Mouse (Mus musculus) liver, adult 2 months (tissue): ENCODE data around the gene Bckdhb. TPM values are rescaled to one million over a fixed set of nuclear protein-coding genes. Genes with fewer than 3 reads are reported as not detected.

Experiments
- DNase-seq: peaks from one replicate; pipeline ENCODE4 v3.0.0-alpha.2; 2011; ENCODE audit warnings: low read depth, low spot score; ENCODE audit errors: extremely low read depth
- H3K27ac ChIP-seq: fragments of 200-500 bp; replicated peaks from 2 replicates; pipeline ENCODE4 v1.5.1; 2012; ENCODE audit warnings: low read depth, mild to moderate bottlenecking, control low read depth, inconsistent platforms, low read length; ENCODE audit not compliant: insufficient read depth
- H3K27me3 ChIP-seq: fragments of 200-500 bp; 2 replicates; pipeline ENCODE4 v1.6.1; 2012; ENCODE audit warnings: mild to moderate bottlenecking, moderate library complexity, low read length, inconsistent platforms; ENCODE audit not compliant: control insufficient read depth, insufficient read depth
- H3K36me3 ChIP-seq: fragments of 200-500 bp; 2 replicates; pipeline ENCODE4 v1.6.1; 2012; ENCODE audit warnings: low read length, inconsistent platforms; ENCODE audit not compliant: control insufficient read depth, insufficient read depth
- H3K4me1 ChIP-seq: fragments of 200-500 bp; 2 replicates; pipeline ENCODE4 v1.6.1; 2011; ENCODE audit warnings: low read length; ENCODE audit not compliant: control insufficient read depth, insufficient read depth
- H3K4me3 ChIP-seq: fragments of 200-500 bp; 2 replicates; pipeline ENCODE4 v1.5.1; 2011; ENCODE audit warnings: low read depth, mild to moderate bottlenecking, control low read depth, low read length, moderate library complexity; ENCODE audit not compliant: insufficient read depth
- H3K79me2 ChIP-seq: fragments of 200-500 bp; 2 replicates; pipeline ENCODE4 v1.6.1; 2012; ENCODE audit warnings: inconsistent platforms, mild to moderate bottlenecking, low read length, moderate library complexity; ENCODE audit not compliant: control insufficient read depth, insufficient read depth
- H3K9ac ChIP-seq: fragments of 200-500 bp; 2 replicates; pipeline ENCODE4 v1.6.1; 2012; ENCODE audit warnings: low read depth, mild to moderate bottlenecking, control low read depth, inconsistent platforms, low read length
- CTCF ChIP-seq: fragments of 200-500 bp; IDR thresholded peaks from 2 replicates; pipeline ENCODE4 v1.5.1; 2011; ENCODE audit warnings: low read depth, low read length, control low read depth
- POLR2A ChIP-seq: fragments of 200-500 bp; IDR thresholded peaks from 2 replicates; pipeline ENCODE4 v1.6.1; 2011; ENCODE audit warnings: low read length, control low read depth; ENCODE audit not compliant: insufficient read depth; ENCODE audit errors: extremely low read depth
- WGBS: fragments of 180-500 bp; shearing (Covaris S2); methylation state at CpG from one replicate; pipeline ENCODE4 v1.1.7; 2018; 5-methylcytosine and 5-hydroxymethylcytosine counted together
- polyA plus RNA-seq: library from polyadenylated mRNA; depleted of rRNA; stranded (reverse); fragments of >200 nt; gene quantifications from 2 replicates; pipeline ENCODE4 v1.2.3, GENCODE M21; 2012
- total RNA-seq: library from RNA; depleted of rRNA; stranded (reverse); fragments of >200 nt; gene quantifications from 2 replicates; pipeline ENCODE4 v1.2.3, GENCODE M21; 2014

Bckdhb gene
- total and polyA plus RNA-seq, 2 experiments: 76.8 to 99.6 TPM

DNA sequence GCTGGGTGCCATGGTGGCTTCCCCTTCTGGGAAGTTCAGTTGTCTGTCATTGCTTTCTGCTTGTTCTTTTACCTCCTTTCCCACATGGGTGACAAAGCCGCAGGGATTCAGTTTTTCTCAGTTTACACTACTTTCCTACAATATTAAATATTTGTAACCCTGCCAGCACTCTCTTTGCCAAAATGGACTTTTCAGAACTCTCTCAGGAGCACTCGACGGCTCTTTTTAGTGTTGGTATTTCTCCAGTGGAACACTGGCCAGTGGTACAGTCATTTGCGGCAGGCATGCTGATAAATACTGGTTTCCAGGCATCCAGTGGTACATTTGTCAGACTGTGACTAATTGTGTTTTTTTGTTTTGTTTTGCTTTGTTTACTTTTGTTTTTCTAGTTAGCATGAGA, 139.2 kb downstream of the Bckdhb start:
- TF ChIP-seq POLR2A: no peak
- no peak for TF ChIP-seq CTCF
- no peaks in the 10 kb centered on the region for H3K27me3 ChIP-seq
- no peak overlapping the region for H3K27ac ChIP-seq
- WGBS: 46% methylated on average over 4 of the region's 4 CpGs
- H3K4me1 ChIP-seq: no peaks in the 10 kb centered on the region
- H3K36me3 ChIP-seq: peaks cover 2% of the 10 kb centered on the region; the same call in 1 of the 2 replicates
- H3K9ac ChIP-seq: no peak overlapping the region
- no peak overlapping the region for H3K4me3 ChIP-seq
- DNase-seq: no peak
- no peaks in the 10 kb centered on the region; the same call in 1 of the 2 replicates for H3K79me2 ChIP-seq

DNA sequence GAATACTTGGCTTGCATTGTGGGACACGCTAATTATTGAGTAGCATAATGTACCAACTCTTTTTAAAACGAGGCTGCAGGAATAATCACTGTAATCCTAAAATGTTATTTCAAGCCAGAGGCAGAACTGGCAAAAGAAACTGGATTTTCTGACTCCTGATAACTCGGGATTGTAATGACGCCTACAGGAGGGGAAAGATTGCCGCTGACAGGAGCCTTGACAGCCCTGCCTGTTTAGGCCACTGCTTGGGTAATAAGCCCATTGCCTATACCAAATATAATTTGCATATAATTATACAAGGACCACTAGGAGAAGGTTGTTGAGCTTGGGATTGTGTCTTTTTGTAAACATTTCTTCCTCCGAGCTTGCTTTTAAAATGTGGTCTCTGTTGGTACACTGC, 145.3 kb downstream of the Bckdhb start:
- Histone ChIP-seq H3K27ac (no peak overlapping the region), H3K9ac (no peak overlapping the region), H3K27me3 (no peaks in the 10 kb centered on the region), H3K79me2 (no peaks in the 10 kb centered on the region; the same call in 1 of the 2 replicates), H3K4me3 (no peak overlapping the region), H3K36me3 (peaks cover 4% of the 10 kb centered on the region), H3K4me1 (no peaks in the 10 kb centered on the region)
- no peak for TF ChIP-seq CTCF
- no peak for TF ChIP-seq POLR2A
- WGBS: 93% methylated on average over 6 of the region's 6 CpGs
- DNase-seq: no peak

DNA sequence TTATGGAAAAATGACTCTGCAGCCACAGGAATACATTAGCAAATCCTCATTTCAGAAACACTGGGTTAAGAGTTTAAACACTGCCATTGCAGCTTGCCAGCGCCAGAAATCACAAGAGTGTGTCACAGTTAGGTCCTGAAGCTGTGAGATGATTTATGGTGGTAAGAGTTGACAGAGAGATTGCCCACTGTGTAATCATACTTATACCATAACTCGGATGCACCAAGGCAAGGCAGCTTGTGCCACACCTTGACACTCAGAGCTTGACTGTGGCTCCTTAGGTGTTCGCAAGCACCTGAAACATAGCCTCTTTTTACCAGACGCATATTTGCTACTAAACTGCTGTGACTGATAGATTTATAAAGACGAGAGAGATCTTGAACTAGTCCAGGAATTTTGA, 145.8 kb downstream of the Bckdhb start:
- no peak overlapping the region for H3K4me3 ChIP-seq
- H3K27ac ChIP-seq: no peak overlapping the region
- no peak for DNase-seq
- WGBS: 92% methylated on average over 5 of the region's 5 CpGs
- H3K36me3 ChIP-seq: peaks cover 4% of the 10 kb centered on the region
- H3K79me2 ChIP-seq: no peaks in the 10 kb centered on the region; the same call in 1 of the 2 replicates
- H3K4me1 ChIP-seq: no peaks in the 10 kb centered on the region
- no peak for TF ChIP-seq CTCF
- TF ChIP-seq POLR2A: no peak
- H3K9ac ChIP-seq: no peak overlapping the region
- no peaks in the 10 kb centered on the region for H3K27me3 ChIP-seq

DNA sequence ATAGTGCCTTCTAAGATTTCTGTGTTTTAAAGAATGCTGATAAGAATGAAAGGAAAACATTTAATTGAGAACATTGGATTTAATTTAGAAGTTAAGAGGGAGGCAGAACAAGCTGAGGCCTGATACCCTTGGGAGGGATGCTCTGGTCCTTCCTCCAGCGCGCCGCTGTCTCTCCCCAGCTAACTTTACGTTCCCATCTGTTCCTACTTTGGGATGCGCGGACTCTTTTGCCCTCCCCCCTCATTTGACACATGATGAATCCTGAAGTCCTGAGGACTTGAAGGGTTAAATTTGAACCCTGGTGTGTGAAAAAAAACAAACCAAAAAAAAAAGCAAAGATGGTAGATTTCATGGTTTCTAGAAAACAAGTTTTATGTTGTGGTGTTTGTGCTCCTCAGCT, 147.6 kb downstream of the Bckdhb start:
- Histone ChIP-seq H3K4me3 (no peak overlapping the region), H3K4me1 (no peaks in the 10 kb centered on the region), H3K27ac (no peak overlapping the region), H3K9ac (no peak overlapping the region), H3K36me3 (peaks cover 4% of the 10 kb centered on the region), H3K27me3 (no peaks in the 10 kb centered on the region), H3K79me2 (no peaks in the 10 kb centered on the region; the same call in 1 of the 2 replicates)
- WGBS: 99% methylated on average over 6 of the region's 6 CpGs
- DNase-seq: no peak
- TF ChIP-seq CTCF: no peak
- no peak for TF ChIP-seq POLR2A

DNA sequence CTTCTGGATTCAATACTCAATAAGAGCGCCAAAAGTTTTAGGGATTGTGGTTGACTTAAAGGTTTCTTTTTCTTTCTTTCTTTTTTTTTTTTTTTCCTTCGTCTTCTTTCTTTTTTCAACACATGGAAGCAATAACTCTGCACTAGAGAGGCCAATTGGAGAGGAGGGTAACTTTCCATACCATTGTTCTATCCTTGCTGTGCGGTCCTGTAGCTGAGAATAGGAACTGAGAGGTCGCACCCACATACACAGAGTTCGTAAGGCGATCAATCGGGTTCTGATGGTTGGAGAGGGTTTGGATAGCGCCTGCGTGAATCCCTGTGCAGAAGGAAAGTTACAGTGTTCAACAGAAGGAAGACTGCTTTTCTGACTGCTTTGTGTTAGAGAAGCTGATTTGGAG, 148.3 kb downstream of the Bckdhb start:
- WGBS: 94% methylated on average over 9 of the region's 9 CpGs
- Histone ChIP-seq H3K36me3 (peaks cover 4% of the 10 kb centered on the region), H3K79me2 (no peaks in the 10 kb centered on the region; the same call in 1 of the 2 replicates), H3K9ac (no peak overlapping the region), H3K4me1 (no peaks in the 10 kb centered on the region), H3K4me3 (no peak overlapping the region), H3K27ac (no peak overlapping the region), H3K27me3 (no peaks in the 10 kb centered on the region)
- DNase-seq: no peak
- TF ChIP-seq POLR2A (no peak), CTCF (no peak)

DNA sequence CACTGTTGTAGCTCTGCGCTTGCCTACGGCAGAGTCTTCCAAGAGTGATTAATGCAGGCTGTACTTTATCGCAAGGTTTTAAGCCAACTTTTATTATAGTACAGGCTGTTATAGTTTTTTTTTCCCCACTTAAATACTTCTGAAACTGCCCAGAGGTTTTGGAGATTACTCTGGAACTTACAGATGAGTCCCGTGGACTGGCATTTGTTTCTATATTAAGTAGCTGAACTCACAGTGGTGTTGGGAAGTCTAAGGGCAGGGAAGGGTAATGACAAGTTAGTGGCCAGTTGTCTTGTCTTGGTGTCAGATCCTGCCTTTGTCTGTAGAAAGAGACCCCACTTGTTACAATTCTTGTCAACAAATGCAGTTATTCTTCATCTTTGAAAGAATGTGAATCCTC, 158.6 kb downstream of the Bckdhb start:
- WGBS: 85% methylated on average over 4 of the region's 4 CpGs
- no peaks in the 10 kb centered on the region for H3K4me1 ChIP-seq
- H3K79me2 ChIP-seq: no peaks in the 10 kb centered on the region; the same call in 1 of the 2 replicates
- DNase-seq: no peak
- H3K27me3 ChIP-seq: no peaks in the 10 kb centered on the region
- no peak overlapping the region for H3K4me3 ChIP-seq
- H3K36me3 ChIP-seq: 0 out of 2 replicates have a peak, but pooled peaks cover 2% of the 10 kb centered on the region
- H3K9ac ChIP-seq: no peak overlapping the region
- TF ChIP-seq POLR2A (no peak), CTCF (no peak)
- no peak overlapping the region for H3K27ac ChIP-seq
